Mouse (Mus musculus): ENCODE data around the gene Tpst2.
A peak's percentile ranks its signal among the peaks of the same experiment; 100 is the strongest.
"Not testable (repeated sequence)": the region's sequence is repeated elsewhere in the genome, so short reads cannot be mapped to it uniquely, and the experiment has no call there.

The Tpst2 gene

DNA sequence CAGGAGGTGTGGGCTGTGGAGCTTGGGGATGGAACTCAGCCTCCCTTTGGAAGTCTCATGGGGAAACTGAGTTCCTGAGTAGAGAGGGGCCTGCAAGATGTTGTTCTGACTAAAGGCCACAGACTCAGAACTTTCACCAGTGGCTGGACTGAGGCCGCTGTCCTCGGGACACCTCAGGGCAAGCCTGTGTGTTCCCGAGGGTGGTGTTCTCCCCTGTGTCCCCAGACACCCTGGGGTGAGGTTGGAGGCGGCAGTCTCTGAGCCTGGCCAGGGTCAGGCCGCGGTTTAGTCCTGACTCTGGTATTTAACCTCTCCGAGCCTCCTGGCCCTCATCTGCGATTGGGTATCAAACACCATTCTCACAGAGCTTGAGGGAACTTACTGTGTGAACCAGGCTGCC lies 19.1 kb downstream of the Tpst2 start:
- DNase-seq (ENCODE audit: low read depth, low spot score) = peak; percentile 22

DNA sequence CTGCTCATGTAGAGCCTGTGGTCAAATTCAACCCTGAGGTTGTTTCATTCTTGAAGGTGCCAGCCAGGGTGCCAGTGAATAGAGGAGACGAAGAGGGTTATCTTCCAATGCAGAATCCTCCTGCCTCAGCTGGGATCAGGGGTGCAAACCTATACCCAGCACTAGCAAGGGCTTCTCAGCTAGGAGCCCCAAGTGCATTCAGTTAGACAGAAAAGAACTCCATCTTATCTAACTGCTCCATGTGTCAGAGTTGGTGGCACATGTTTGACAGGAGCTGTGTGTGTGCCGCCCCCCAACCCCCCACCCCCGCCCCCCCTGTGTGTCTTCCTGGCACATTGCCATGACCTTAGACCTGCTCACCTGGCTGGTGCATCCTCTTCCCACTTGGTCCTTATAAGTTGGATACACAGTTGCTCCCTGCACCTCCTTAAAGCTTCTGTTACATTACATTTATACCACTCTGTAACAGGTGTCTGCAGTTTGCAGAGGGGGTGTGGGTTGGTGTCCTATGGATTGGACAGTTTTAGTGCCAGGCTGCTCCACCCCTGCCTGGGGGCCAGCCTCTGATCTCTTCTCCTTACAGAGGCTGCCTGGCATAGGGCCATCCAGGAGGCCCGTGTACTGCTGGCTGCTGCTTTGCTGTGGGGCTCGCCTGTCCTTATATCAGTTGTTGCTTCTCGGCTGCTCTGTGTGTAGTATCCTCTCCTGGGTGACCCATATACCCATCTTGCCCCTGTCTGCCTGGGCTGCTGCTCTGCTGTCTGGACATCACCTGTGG lies 20.1 kb downstream of the Tpst2 start:
- peak; percentile 27 for DNase-seq (ENCODE audit: low read depth, low spot score)

- DNase-seq (ENCODE audit: low read depth, low spot score) = peak; percentile 27
Observed at GRCm38 (mm10) chr5:112297257-112297656, 20.8 kb downstream of the Tpst2 start.

- peak; percentile 25 for DNase-seq (ENCODE audit: low read depth, low spot score)
Observed at GRCm38 (mm10) chr5:112298226-112298988, 21.9 kb downstream of the Tpst2 start.

GRCm38 (mm10) chr5:112299399-112299798 lies 22.9 kb downstream of the Tpst2 start:
- DNase-seq (ENCODE audit: low read depth, low spot score) = no peak

GRCm38 (mm10) chr5:112300112-112300511 lies 23.6 kb downstream of the Tpst2 start:
- no peak for DNase-seq (ENCODE audit: low read depth, low spot score)

- DNase-seq (ENCODE audit: low read depth, low spot score) = no peak
Observed at GRCm38 (mm10) chr5:112300721-112301308, 24.3 kb downstream of the Tpst2 start.

GRCm38 (mm10) chr5:112301694-112302093 lies 25.2 kb downstream of the Tpst2 start:
- no peak for DNase-seq (ENCODE audit: low read depth, low spot score)

DNA sequence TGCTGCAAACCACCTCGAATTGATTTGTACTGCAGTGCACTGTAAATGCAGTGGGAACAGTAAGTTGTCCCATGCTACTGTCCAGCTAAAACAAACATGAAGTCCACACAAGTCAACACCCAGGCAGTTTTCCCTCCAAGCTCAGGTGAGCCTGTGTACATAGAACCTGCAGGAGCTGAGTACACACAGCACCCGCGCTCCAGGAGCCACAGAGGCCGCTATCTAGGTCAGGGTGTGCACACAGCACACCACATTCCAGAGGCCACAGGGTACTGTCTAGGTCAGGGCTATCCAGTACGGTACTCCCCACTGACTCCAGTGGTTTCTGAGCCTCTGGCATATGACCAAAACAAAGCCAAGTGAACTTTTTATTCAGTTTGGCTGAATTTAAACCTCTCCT lies 25.8 kb downstream of the Tpst2 start:
- DNase-seq (ENCODE audit: low read depth, low spot score) = no peak

GRCm38 (mm10) chr5:112305842-112306241 lies 29.4 kb downstream of the Tpst2 start:
- no peak for DNase-seq (ENCODE audit: low read depth, low spot score)

DNA sequence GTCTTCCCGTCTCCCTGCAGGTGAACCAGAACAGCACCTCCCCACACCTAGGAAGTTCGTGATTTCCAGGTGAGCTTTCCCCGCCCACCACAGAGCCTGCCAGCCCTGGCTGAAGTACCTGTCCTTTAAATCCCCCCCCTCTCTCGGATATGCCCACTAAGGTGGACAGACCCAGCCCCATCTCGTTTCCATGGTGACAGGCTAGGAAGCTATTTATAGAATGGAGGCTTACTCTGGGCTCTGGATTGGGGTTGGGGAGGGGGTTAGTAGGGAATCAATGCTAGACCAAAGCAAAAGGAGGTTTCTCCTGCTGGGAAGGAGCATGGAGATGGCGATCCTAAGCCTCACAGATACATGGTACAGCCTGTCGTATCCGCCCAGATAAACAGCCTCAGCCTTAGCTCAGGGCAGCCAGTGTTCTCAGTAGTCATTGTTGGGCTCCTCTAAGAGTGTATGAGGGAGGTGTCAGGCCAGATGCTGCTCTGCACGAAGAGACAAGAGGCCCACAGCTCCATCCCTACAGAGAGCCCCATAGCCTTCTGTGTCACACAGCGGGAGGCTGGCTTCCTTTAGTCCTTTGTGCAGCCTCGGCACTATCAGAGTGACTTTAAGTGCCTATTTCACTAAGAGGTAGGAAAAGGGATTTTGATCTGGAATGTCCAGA lies 36.9 kb downstream of the Tpst2 start:
- DNase-seq (ENCODE audit: low read depth, low spot score) = no peak

GRCm38 (mm10) chr5:112316468-112316867 lies 40.0 kb downstream of the Tpst2 start:
- DNase-seq (ENCODE audit: low read depth, low spot score) = no peak

- DNase-seq (ENCODE audit: low read depth, low spot score) = no peak
Observed at GRCm38 (mm10) chr5:112317328-112317727, 40.8 kb downstream of the Tpst2 start.

DNA sequence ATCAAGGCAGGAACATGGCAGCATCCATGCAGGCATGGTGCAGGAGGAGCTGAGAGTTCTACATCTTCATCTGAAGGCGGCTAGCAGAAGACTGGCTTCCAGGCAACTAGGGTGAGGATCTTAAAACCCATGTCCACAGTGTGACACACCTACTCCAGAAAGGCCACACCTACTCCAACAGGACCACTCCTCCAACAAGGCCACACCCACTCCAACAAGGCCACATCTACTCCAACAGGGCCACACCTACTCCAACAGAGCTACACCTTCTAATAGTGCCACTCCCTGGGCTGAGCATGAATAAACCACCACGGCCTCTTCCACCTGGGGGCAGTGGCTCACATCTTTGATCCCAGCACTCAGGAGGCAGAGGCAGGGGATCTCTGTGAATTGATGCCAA lies 42.9 kb downstream of the Tpst2 start:
- DNase-seq (ENCODE audit: low read depth, low spot score) = not testable (repeated sequence)

DNA sequence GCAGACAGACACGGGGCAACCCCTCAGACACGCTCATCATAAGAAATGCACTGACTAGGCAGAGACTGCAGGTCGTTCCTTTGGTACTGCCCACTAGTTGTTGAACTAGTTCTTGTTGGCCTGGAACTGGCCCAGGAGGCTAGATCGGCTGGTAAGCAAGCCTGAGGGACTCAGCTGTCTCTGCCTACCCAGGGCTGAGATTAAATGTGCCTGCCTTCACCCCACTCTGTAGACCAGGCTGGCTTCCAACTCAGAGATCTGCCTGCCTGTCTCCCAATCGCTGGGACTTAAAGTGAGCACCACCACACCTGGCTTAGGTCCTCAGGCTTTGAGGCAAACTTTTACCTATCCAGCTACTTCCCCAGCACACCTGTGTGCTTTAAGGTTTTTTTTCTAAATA lies 43.9 kb downstream of the Tpst2 start:
- DNase-seq (ENCODE audit: low read depth, low spot score) = no peak

- peak; percentile 51 for DNase-seq (ENCODE audit: low read depth, low spot score)
Observed at GRCm38 (mm10) chr5:112320936-112321335, 44.4 kb downstream of the Tpst2 start.

GRCm38 (mm10) chr5:112321376-112321775 lies 44.9 kb downstream of the Tpst2 start:
- peak; percentile 65 for DNase-seq (ENCODE audit: low read depth, low spot score)

GRCm38 (mm10) chr5:112323246-112323645 lies 46.8 kb downstream of the Tpst2 start:
- no peak for DNase-seq (ENCODE audit: low read depth, low spot score)

GRCm38 (mm10) chr5:112324637-112325545 lies 48.4 kb downstream of the Tpst2 start:
- peak; percentile 97 for DNase-seq (ENCODE audit: low read depth, low spot score)

GRCm38 (mm10) chr5:112325546-112326445 lies 49.3 kb downstream of the Tpst2 start, which contains the start of gene Tfip11:
Gene Tfip11 (plus strand): TSS chr5:112326358.
- DNase-seq (ENCODE audit: low read depth, low spot score) = peak; percentile 94
